Mouse (Mus musculus): ENCODE results near the gene Ksr1. TPM values are rescaled to one million over a fixed set of nuclear protein-coding genes. Genes with fewer than 3 reads are reported as not detected.
A peak's percentile ranks its signal among the peaks of the same experiment; 100 is the strongest.

The Ksr1 gene
- total RNA-seq, 2 experiments from 2014 or later, result 213 to 230 TPM

GRCm38 (mm10) chr11:79095713-79096112 lies 50.5 kb downstream of the Ksr1 start:
- no peak for DNase-seq (ENCODE audit: low spot score in 2 of 2)

GRCm38 (mm10) chr11:79094727-79095126 lies 51.5 kb downstream of the Ksr1 start:
- DNase-seq (ENCODE audit: low spot score in 2 of 2), result peak in 1 of 2 experiments; percentile 58

GRCm38 (mm10) chr11:79093986-79094695 lies 52.1 kb downstream of the Ksr1 start:
- DNase-seq (ENCODE audit: low spot score in 2 of 2), result no peak

GRCm38 (mm10) chr11:79093386-79093906 lies 52.8 kb downstream of the Ksr1 start:
- no peak for DNase-seq (ENCODE audit: low spot score in 2 of 2)

GRCm38 (mm10) chr11:79092802-79093201 lies 53.4 kb downstream of the Ksr1 start:
- no peak for DNase-seq (ENCODE audit: low spot score in 2 of 2)

- DNase-seq (ENCODE audit: low spot score in 2 of 2), result no peak
Observed at GRCm38 (mm10) chr11:79092245-79092644, 54.0 kb downstream of the Ksr1 start.

GRCm38 (mm10) chr11:79089756-79090155 lies 56.5 kb downstream of the Ksr1 start:
- DNase-seq (ENCODE audit: low spot score in 2 of 2), result no peak

- DNase-seq (ENCODE audit: low spot score in 2 of 2), result peak in 1 of 2 experiments; percentile 41
Observed at GRCm38 (mm10) chr11:79089027-79089426, 57.2 kb downstream of the Ksr1 start.

- no peak for DNase-seq (ENCODE audit: low spot score in 2 of 2)
Observed at GRCm38 (mm10) chr11:79088325-79088724, 57.9 kb downstream of the Ksr1 start.

GRCm38 (mm10) chr11:79087731-79088311 lies 58.4 kb downstream of the Ksr1 start:
- no peak for DNase-seq (ENCODE audit: low spot score in 2 of 2)

- DNase-seq (ENCODE audit: low spot score in 2 of 2), result no peak
Observed at GRCm38 (mm10) chr11:79086787-79087186, 59.4 kb downstream of the Ksr1 start.

GRCm38 (mm10) chr11:79085059-79085458 lies 61.1 kb downstream of the Ksr1 start:
- no peak for DNase-seq (ENCODE audit: low spot score in 2 of 2)

- DNase-seq (ENCODE audit: low spot score in 2 of 2), result peak; percentile 61 to 82
Observed at GRCm38 (mm10) chr11:79083018-79083441, 63.2 kb downstream of the Ksr1 start.

GRCm38 (mm10) chr11:79080965-79081891 lies 65.0 kb downstream of the Ksr1 start:
- DNase-seq (ENCODE audit: low spot score in 2 of 2), result no peak

- DNase-seq (ENCODE audit: low spot score in 2 of 2), result peak in 1 of 2 experiments; percentile 57
Observed at GRCm38 (mm10) chr11:79080081-79080480, 66.1 kb downstream of the Ksr1 start.

GRCm38 (mm10) chr11:79076484-79076883 lies 69.7 kb downstream of the Ksr1 start:
- no peak for DNase-seq (ENCODE audit: low spot score in 2 of 2)

- DNase-seq (ENCODE audit: low spot score in 2 of 2), result no peak
Observed at GRCm38 (mm10) chr11:79075044-79075443, 71.2 kb downstream of the Ksr1 start.

- DNase-seq (ENCODE audit: low spot score in 2 of 2), result no peak
Observed at GRCm38 (mm10) chr11:79074611-79075010, 71.6 kb downstream of the Ksr1 start.

- DNase-seq (ENCODE audit: low spot score in 2 of 2), result no peak
Observed at GRCm38 (mm10) chr11:79073583-79073982, 72.6 kb downstream of the Ksr1 start.

- DNase-seq (ENCODE audit: low spot score in 2 of 2), result peak in 1 of 2 experiments; percentile 75
Observed at GRCm38 (mm10) chr11:79072108-79072507, 74.1 kb downstream of the Ksr1 start.
